Mouse (Mus musculus) lung, postnatal 0 days (tissue): ENCODE measurements around the gene Dclk1. TPM values are rescaled to one million over a fixed set of nuclear protein-coding genes. Genes with fewer than 3 reads are reported as not detected.

Source experiments
- ATAC-seq: fragments of 200-750 bp; cut with Nextera tagmentation; 2 replicates; pipeline ENCODE4 v1.8.0; 2017; ENCODE audit warnings: moderate library complexity
- DNase-seq: peaks from one replicate; pipeline ENCODE4 v3.0.0-alpha.2; 2016; ENCODE audit warnings: low spot score
- H3K27ac ChIP-seq: fragments of 300-500 bp; sonication (generic); 2 replicates; pipeline ENCODE4 v1.5.1; 2014; ENCODE audit warnings: antibody characterized with exemption, mild to moderate bottlenecking, low read length, mixed read lengths
- H3K27me3 ChIP-seq: fragments of 300-500 bp; sonication (generic); replicated peaks from 2 replicates; pipeline ENCODE4 v1.6.1; 2014; ENCODE audit warnings: low read length, mixed read lengths; ENCODE audit not compliant: insufficient read depth
- H3K36me3 ChIP-seq: fragments of 300-500 bp; sonication (generic); 2 replicates; pipeline ENCODE4 v1.6.1; 2014; ENCODE audit warnings: low read length, mixed read lengths; ENCODE audit not compliant: insufficient read depth
- H3K4me1 ChIP-seq: fragments of 300-500 bp; sonication (generic); 2 replicates; pipeline ENCODE4 v1.6.1; 2014; ENCODE audit warnings: antibody characterized with exemption, low read depth, low read length, mixed read lengths; ENCODE audit not compliant: insufficient read depth
- H3K4me2 ChIP-seq: fragments of 300-500 bp; sonication (generic); replicated peaks from 2 replicates; pipeline ENCODE4 v1.6.1; 2014; ENCODE audit warnings: low read depth, mild to moderate bottlenecking, low read length, moderate library complexity, mixed read lengths
- H3K4me3 ChIP-seq: fragments of 300-500 bp; sonication (generic); 2 replicates; pipeline ENCODE4 v1.5.1; 2014; ENCODE audit warnings: low read depth, low read length
- H3K9ac ChIP-seq: fragments of 300-500 bp; sonication (generic); replicated peaks from 2 replicates; pipeline ENCODE4 v1.6.1; 2014; ENCODE audit warnings: low read depth, mild to moderate bottlenecking
- H3K9me3 ChIP-seq: fragments of 300-500 bp; sonication (generic); 2 replicates; pipeline ENCODE4 v1.6.1; 2016; ENCODE audit warnings: low read length, mixed read lengths
- CTCF ChIP-seq: IDR thresholded peaks from 2 replicates; pipeline ENCODE4 v1.5.1; 2016; ENCODE audit warnings: antibody characterized with exemption, mild to moderate bottlenecking
- EP300 ChIP-seq: IDR thresholded peaks from 2 replicates; pipeline ENCODE4 v1.6.1; 2016; ENCODE audit warnings: antibody characterized with exemption, mild to moderate bottlenecking, control low read depth
- WGBS: fragments of 180-500 bp; shearing (Covaris S2); extraction: QIAGEN DNeasy Blood & Tissue Kit; methylation state at CpG from one replicate; pipeline ENCODE4 v1.1.7; 2014; 5-methylcytosine and 5-hydroxymethylcytosine counted together
- polyA plus RNA-seq: library from polyadenylated mRNA; unstranded; fragments of >200 nt; fragmentation: Nextera tagmentation; extraction: Ambion mirVana; gene quantifications from 2 replicates; pipeline ENCODE4 v1.2.1, GENCODE M21; 2015

Dclk1 gene
- polyA plus RNA-seq, 1 experiment from 2014 or later = 3.1 TPM

GRCm38 (mm10) chr3:55430022-55430549 is 187.9 kb downstream of the Dclk1 start:
- Histone ChIP-seq H3K27me3 (no peaks in the 10 kb centered on the region), H3K36me3 (no peaks in the 10 kb centered on the region), H3K9me3 (no peaks in the 10 kb centered on the region), H3K4me1 (no peaks in the 10 kb centered on the region), H3K9ac (no peak overlapping the region), H3K27ac (no peak overlapping the region), H3K4me2 (no peak overlapping the region), H3K4me3 (no peak overlapping the region)
- WGBS = 79% methylated on average over 2 of the region's 2 CpGs
- DNase-seq = no peak
- ATAC-seq = no peak
- no peak for TF ChIP-seq CTCF
- TF ChIP-seq EP300 = no peak

GRCm38 (mm10) chr3:55431223-55431622 is 189.1 kb downstream of the Dclk1 start:
- TF ChIP-seq CTCF (no peak), EP300 (no peak)
- no peaks in the 10 kb centered on the region for H3K4me1 ChIP-seq
- H3K4me2 ChIP-seq = no peak overlapping the region
- H3K4me3 ChIP-seq = no peak overlapping the region
- no peak overlapping the region for H3K9ac ChIP-seq
- H3K27me3 ChIP-seq = no peaks in the 10 kb centered on the region
- no peak for ATAC-seq
- WGBS = 86% methylated on average over 3 of the region's 3 CpGs
- DNase-seq = no peak
- H3K36me3 ChIP-seq = no peaks in the 10 kb centered on the region
- no peak overlapping the region for H3K27ac ChIP-seq
- no peaks in the 10 kb centered on the region for H3K9me3 ChIP-seq

- Histone ChIP-seq H3K4me1 (no peaks in the 10 kb centered on the region), H3K27ac (no peak overlapping the region), H3K4me3 (no peak overlapping the region), H3K9me3 (no peaks in the 10 kb centered on the region), H3K9ac (no peak overlapping the region), H3K27me3 (no peaks in the 10 kb centered on the region), H3K4me2 (no peak overlapping the region), H3K36me3 (no peaks in the 10 kb centered on the region)
- no peak for DNase-seq
- no peak for ATAC-seq
- WGBS = 83% methylated on average over 1 of the region's 1 CpGs
- TF ChIP-seq EP300 = no peak
- TF ChIP-seq CTCF = no peak
Measured at GRCm38 (mm10) chr3:55434276-55434675, 192.1 kb downstream of the Dclk1 start.

- H3K27ac ChIP-seq = no peak overlapping the region
- no peak overlapping the region for H3K4me2 ChIP-seq
- H3K4me1 ChIP-seq = no peaks in the 10 kb centered on the region
- no peaks in the 10 kb centered on the region for H3K27me3 ChIP-seq
- no peak overlapping the region for H3K9ac ChIP-seq
- no peak for DNase-seq
- no peak for ATAC-seq
- H3K9me3 ChIP-seq = no peaks in the 10 kb centered on the region
- no peak for TF ChIP-seq CTCF
- no peak for TF ChIP-seq EP300
- H3K4me3 ChIP-seq = no peak overlapping the region
- H3K36me3 ChIP-seq = no peaks in the 10 kb centered on the region
- 71% methylated on average over 7 of the region's 7 CpGs for WGBS
Measured at GRCm38 (mm10) chr3:55438824-55439446, 196.8 kb downstream of the Dclk1 start.

GRCm38 (mm10) chr3:55440342-55440741 is 198.2 kb downstream of the Dclk1 start:
- TF ChIP-seq EP300 (no peak), CTCF (no peak)
- H3K27ac ChIP-seq = no peak overlapping the region

GRCm38 (mm10) chr3:55442012-55442645 is 200.0 kb downstream of the Dclk1 start:
- no peak for ATAC-seq
- DNase-seq = no peak
- no peak for TF ChIP-seq EP300
- TF ChIP-seq CTCF = no peak
- no peak overlapping the region for H3K27ac ChIP-seq
- no peak overlapping the region for H3K9ac ChIP-seq
- no peaks in the 10 kb centered on the region for H3K27me3 ChIP-seq
- no peaks in the 10 kb centered on the region for H3K4me1 ChIP-seq
- no peak overlapping the region for H3K4me2 ChIP-seq
- H3K4me3 ChIP-seq = no peak overlapping the region
- no peaks in the 10 kb centered on the region for H3K36me3 ChIP-seq
- no peaks in the 10 kb centered on the region for H3K9me3 ChIP-seq
- WGBS = 60% methylated on average over 11 of the region's 11 CpGs

More at GRCm38 (mm10) chr3:55440342-55440741, 198.2 kb downstream of the Dclk1 start:
- H3K9ac ChIP-seq = no peak overlapping the region
- H3K36me3 ChIP-seq = no peaks in the 10 kb centered on the region
- H3K4me2 ChIP-seq = no peak overlapping the region
- no peak for ATAC-seq
- WGBS = 48% methylated on average over 8 of the region's 8 CpGs
- no peak for DNase-seq
- no peaks in the 10 kb centered on the region for H3K27me3 ChIP-seq
- no peaks in the 10 kb centered on the region for H3K9me3 ChIP-seq
- H3K4me3 ChIP-seq = no peak overlapping the region
- no peaks in the 10 kb centered on the region for H3K4me1 ChIP-seq
